Mouse (Mus musculus) erythroblast, embryonic 14.5 days (primary cell): ENCODE measurements around the gene Cdk5rap2.

ENCODE experiments used
- GATA1 ChIP-seq: IDR thresholded peaks from 2 replicates; pipeline ENCODE4 v1.6.1; 2012; ENCODE audit warnings: low read length, inconsistent platforms, mixed read lengths
- TAL1 ChIP-seq: IDR thresholded peaks from 3 replicates; pipeline ENCODE4 v1.6.1; 2012; ENCODE audit warnings: low read length, inconsistent platforms, mixed read lengths

DNA sequence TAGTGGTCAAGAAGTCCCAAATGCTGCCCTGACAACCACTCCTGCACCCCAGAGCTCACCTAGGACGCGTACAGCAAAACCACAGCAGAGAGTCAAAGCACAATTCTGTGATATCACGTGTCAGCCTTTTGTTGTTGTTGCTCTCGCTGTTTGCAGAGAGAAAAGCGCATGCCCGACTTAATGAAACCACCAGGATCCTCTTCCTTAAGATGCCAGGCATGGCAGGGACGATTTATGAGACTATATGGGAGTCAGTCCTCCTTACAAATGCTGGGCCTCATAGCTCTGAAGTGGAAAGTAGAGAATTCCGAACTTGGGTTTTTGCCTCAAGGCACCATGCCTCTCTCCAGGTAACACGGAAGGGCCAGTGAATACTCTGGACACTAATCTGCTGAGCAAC lies 82.2 kb downstream of the Cdk5rap2 start:
- TF ChIP-seq GATA1 (no peak), TAL1 (no peak)
